ENCODE assay signal across 13 mouse cellular contexts in the genomic region with DNA sequence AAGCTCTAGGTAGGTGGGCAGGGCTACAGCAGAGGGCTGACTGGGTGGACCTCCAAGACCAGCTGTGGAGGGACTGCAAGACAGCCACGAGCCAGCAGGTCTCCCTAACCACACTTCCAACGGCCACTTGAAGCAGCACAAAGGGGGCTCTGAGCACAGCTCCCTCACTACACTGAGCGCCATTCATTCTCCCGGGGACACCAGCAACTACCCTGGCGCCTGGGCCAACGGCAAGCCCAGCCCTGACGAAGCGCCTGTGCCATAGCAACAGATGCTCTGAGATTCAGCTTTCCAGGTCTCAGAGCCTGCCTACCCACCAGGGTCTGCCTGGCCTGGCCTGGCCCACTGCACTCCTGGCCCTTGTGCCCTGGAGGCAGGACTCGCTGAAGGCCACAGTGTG. TPM values are rescaled to one million over a fixed set of nuclear protein-coding genes. Genes with fewer than 3 reads are reported as not detected.
DNase-seq lines count a peak whose midpoint lies in the region; ATAC-seq lines count a peak whose summit lies in the region.
"Had no signal": no experiment of that assay in that cellular context is flagged by ENCODE, and none has a peak within 500 bp of the region (broad histone marks: within the 10 kb centered on the region; RNA-seq: fewer than 3 reads in every experiment).

No protein-coding gene starts in this region.

- no peak for DNase-seq in forebrain, embryonic 14.5 days (ENCODE audit: low spot score)
- DNase-seq in heart, adult 18-20 months = no peak
- DNase-seq: adrenal gland, postnatal 10 days; cerebellum, postnatal 36 days; kidney, adult 8-10 months; liver, embryonic 13.5 days; spleen, adult 18-20 months had no signal

- no peak overlapping the region for H3K9ac ChIP-seq in midbrain, embryonic 13.5 days (replicated peaks)
- no peak overlapping the region for H3K9ac ChIP-seq in midbrain, embryonic 16.5 days (ENCODE audit: low read depth, low read length)
- H3K9ac ChIP-seq in forebrain, embryonic 14.5 days (ENCODE audit: low read length) = no peak overlapping the region; the same call in 1 of the 2 replicates
- no peak overlapping the region for H3K9ac ChIP-seq in hindbrain, embryonic 16.5 days (ENCODE audit: low read depth, low read length)
- H3K9ac ChIP-seq in neural tube, embryonic 14.5 days (replicated peaks; ENCODE audit: low read depth, low read length) = no peak overlapping the region
- H3K9ac ChIP-seq in kidney, embryonic 16.5 days (replicated peaks; ENCODE audit: low read length) = no peak overlapping the region
- H3K9ac ChIP-seq: liver, embryonic 13.5 days had no signal

- no peak overlapping the region for H3K4me2 ChIP-seq in midbrain, embryonic 13.5 days (replicated peaks)
- no peak overlapping the region for H3K4me2 ChIP-seq in midbrain, embryonic 16.5 days (ENCODE audit: low read length)
- no peak overlapping the region for H3K4me2 ChIP-seq in forebrain, embryonic 14.5 days (ENCODE audit: low read length)
- H3K4me2 ChIP-seq in hindbrain, embryonic 16.5 days (ENCODE audit: low read length) = no peak overlapping the region
- H3K4me2 ChIP-seq in neural tube, embryonic 14.5 days (ENCODE audit: low read depth, low read length) = no peak overlapping the region
- H3K4me2 ChIP-seq in kidney, embryonic 16.5 days (replicated peaks; ENCODE audit: low read depth, low read length) = no peak overlapping the region
- H3K4me2 ChIP-seq: liver, embryonic 13.5 days had no signal

- ATAC-seq in midbrain, embryonic 13.5 days = peak; percentile 40; the same call in 1 of the 2 replicates
- no peak for ATAC-seq in midbrain, embryonic 16.5 days
- peak; percentile 51 for ATAC-seq in forebrain, embryonic 14.5 days
- peak; percentile 80 for ATAC-seq in hindbrain, embryonic 16.5 days
- peak; percentile 41; the same call in 1 of the 2 replicates for ATAC-seq in neural tube, embryonic 14.5 days (ENCODE audit: low read depth)
- ATAC-seq in kidney, embryonic 16.5 days (ENCODE audit: low FRiP score, low TSS enrichment) = no peak

- H3K9me3 ChIP-seq in midbrain, embryonic 13.5 days = no peaks in the 10 kb centered on the region
- no peaks in the 10 kb centered on the region for H3K9me3 ChIP-seq in midbrain, embryonic 16.5 days (replicated peaks; ENCODE audit: control insufficient read depth, low read length, poor library complexity, severe bottlenecking)
- H3K9me3 ChIP-seq in forebrain, embryonic 14.5 days (replicated peaks; ENCODE audit: control insufficient read depth, low read length) = no peaks in the 10 kb centered on the region
- no peaks in the 10 kb centered on the region for H3K9me3 ChIP-seq in hindbrain, embryonic 16.5 days (ENCODE audit: control insufficient read depth, low read length)
- H3K9me3 ChIP-seq in neural tube, embryonic 14.5 days (ENCODE audit: control insufficient read depth, low read length) = no peaks in the 10 kb centered on the region
- H3K9me3 ChIP-seq in kidney, embryonic 16.5 days (ENCODE audit: low read length) = 0 out of 2 replicates have a peak, but pooled peaks cover 2% of the 10 kb centered on the region
- H3K9me3 ChIP-seq: G1E; liver, embryonic 13.5 days had no signal

- WGBS in midbrain, embryonic 13.5 days = 38% methylated on average over 9 of the region's 9 CpGs
- 44% methylated on average over 9 of the region's 9 CpGs for WGBS in midbrain, embryonic 16.5 days
- 33% methylated on average over 9 of the region's 9 CpGs for WGBS in forebrain, embryonic 14.5 days
- WGBS in hindbrain, embryonic 16.5 days = 25% methylated on average over 9 of the region's 9 CpGs
- 44% methylated on average over 9 of the region's 9 CpGs for WGBS in neural tube, embryonic 14.5 days
- WGBS in kidney, embryonic 16.5 days = 66% methylated on average over 9 of the region's 9 CpGs

- no peaks in the 10 kb centered on the region for H3K27me3 ChIP-seq in midbrain, embryonic 13.5 days
- H3K27me3 ChIP-seq in midbrain, embryonic 16.5 days (ENCODE audit: control insufficient read depth, insufficient read depth, low read depth, low read length) = no peaks in the 10 kb centered on the region
- H3K27me3 ChIP-seq in forebrain, embryonic 14.5 days (replicated peaks; ENCODE audit: control insufficient read depth, insufficient read depth, low read length) = no peaks in the 10 kb centered on the region
- H3K27me3 ChIP-seq in hindbrain, embryonic 16.5 days (replicated peaks; ENCODE audit: control insufficient read depth, insufficient read depth, low read length) = no peaks in the 10 kb centered on the region
- H3K27me3 ChIP-seq in neural tube, embryonic 14.5 days (ENCODE audit: control insufficient read depth, insufficient read depth, low read length) = no peaks in the 10 kb centered on the region
- no peaks in the 10 kb centered on the region for H3K27me3 ChIP-seq in kidney, embryonic 16.5 days (ENCODE audit: insufficient read depth, low read length)
- H3K27me3 ChIP-seq: liver, embryonic 13.5 days had no signal

- no peak overlapping the region for H3K27ac ChIP-seq in midbrain, embryonic 13.5 days
- no peak overlapping the region for H3K27ac ChIP-seq in midbrain, embryonic 16.5 days (ENCODE audit: low read length)
- no peak overlapping the region for H3K27ac ChIP-seq in forebrain, embryonic 14.5 days (ENCODE audit: low read depth, low read length)
- no peak overlapping the region; the same call in 1 of the 2 replicates for H3K27ac ChIP-seq in hindbrain, embryonic 16.5 days (ENCODE audit: low read depth, low read length)
- no peak overlapping the region for H3K27ac ChIP-seq in neural tube, embryonic 14.5 days (ENCODE audit: low read depth, low read length)
- no peak overlapping the region for H3K27ac ChIP-seq in kidney, embryonic 16.5 days (ENCODE audit: low read length)
- H3K27ac ChIP-seq: liver, embryonic 13.5 days had no signal

- H3K36me3 ChIP-seq in midbrain, embryonic 13.5 days = no peaks in the 10 kb centered on the region
- no peaks in the 10 kb centered on the region for H3K36me3 ChIP-seq in midbrain, embryonic 16.5 days (ENCODE audit: control insufficient read depth, insufficient read depth, low read length)
- H3K36me3 ChIP-seq in forebrain, embryonic 14.5 days (ENCODE audit: control insufficient read depth, insufficient read depth, low read length) = no peaks in the 10 kb centered on the region
- H3K36me3 ChIP-seq in hindbrain, embryonic 16.5 days (ENCODE audit: control insufficient read depth, insufficient read depth, low read length) = no peaks in the 10 kb centered on the region
- H3K36me3 ChIP-seq in neural tube, embryonic 14.5 days (ENCODE audit: control insufficient read depth, insufficient read depth, low read length) = no peaks in the 10 kb centered on the region
- H3K36me3 ChIP-seq in kidney, embryonic 16.5 days (ENCODE audit: insufficient read depth, low read length) = no peaks in the 10 kb centered on the region
- H3K36me3 ChIP-seq: G1E; liver, embryonic 13.5 days had no signal

- H3K4me3 ChIP-seq in midbrain, embryonic 13.5 days (replicated peaks) = no peak overlapping the region
- H3K4me3 ChIP-seq in midbrain, embryonic 16.5 days (ENCODE audit: low read depth, low read length) = no peak overlapping the region
- H3K4me3 ChIP-seq in forebrain, embryonic 14.5 days (ENCODE audit: low read depth, low read length) = no peak overlapping the region
- H3K4me3 ChIP-seq in hindbrain, embryonic 16.5 days (ENCODE audit: low read length) = no peak overlapping the region
- H3K4me3 ChIP-seq in neural tube, embryonic 14.5 days (ENCODE audit: low read depth, low read length) = no peak overlapping the region
- H3K4me3 ChIP-seq in kidney, embryonic 16.5 days (ENCODE audit: low read length) = no peak overlapping the region
- H3K4me3 ChIP-seq: liver, embryonic 13.5 days had no signal

- H3K4me1 ChIP-seq in midbrain, embryonic 13.5 days (replicated peaks) = peaks cover 14% of the 10 kb centered on the region
- peaks cover 6% of the 10 kb centered on the region for H3K4me1 ChIP-seq in midbrain, embryonic 16.5 days (ENCODE audit: control insufficient read depth, insufficient read depth, low read length)
- peaks cover 4% of the 10 kb centered on the region for H3K4me1 ChIP-seq in forebrain, embryonic 14.5 days (ENCODE audit: control insufficient read depth, insufficient read depth, low read length)
- H3K4me1 ChIP-seq in hindbrain, embryonic 16.5 days (ENCODE audit: control insufficient read depth, insufficient read depth, low read depth, low read length) = peaks cover 11% of the 10 kb centered on the region
- H3K4me1 ChIP-seq in neural tube, embryonic 14.5 days (ENCODE audit: control insufficient read depth, insufficient read depth, low read length) = peaks cover 6% of the 10 kb centered on the region
- H3K4me1 ChIP-seq in kidney, embryonic 16.5 days (ENCODE audit: insufficient read depth, low read length) = peaks cover 18% of the 10 kb centered on the region

RNA-seq across cellular contexts. Expression of a gene that starts 2.1 kb away (rescaled TPM):
- 37.8 and 40.7 TPM in 2 replicates for polyA plus RNA-seq in midbrain, embryonic 13.5 days (2015; fragmentation: Nextera tagmentation; extraction: Ambion mirVana)
- 51.1 and 59.3 TPM in 2 replicates for polyA plus RNA-seq in midbrain, embryonic 16.5 days (2015; fragmentation: Nextera tagmentation; extraction: Ambion mirVana)
- 25.8 and 37.4 TPM in 2 replicates for polyA plus RNA-seq in forebrain, embryonic 14.5 days (2014; fragmentation: Nextera tagmentation; extraction: Ambion mirVana)
- 58.5 and 58.6 TPM in 2 replicates for polyA plus RNA-seq in hindbrain, embryonic 16.5 days (2015; fragmentation: Nextera tagmentation; extraction: Ambion mirVana)
- 41.2 and 51.2 TPM in 2 replicates for polyA plus RNA-seq in neural tube, embryonic 14.5 days (2014; fragmentation: Nextera tagmentation; extraction: Ambion mirVana)
- 41.5 and 44.2 TPM in 2 replicates for polyA plus RNA-seq in kidney, embryonic 16.5 days (2015; fragmentation: Nextera tagmentation; extraction: Ambion mirVana)
- 10 to 100 TPM; 23.1 to 30.8 TPM for total RNA-seq in heart, adult 18-20 months (2021)

RNA-seq across cellular contexts. Expression of a gene that starts 5.9 kb away (rescaled TPM):
- polyA plus RNA-seq in midbrain, embryonic 13.5 days (2015; fragmentation: Nextera tagmentation; extraction: Ambion mirVana) = 78.5 and 84.5 TPM in 2 replicates
- 61.3 and 67.3 TPM in 2 replicates for polyA plus RNA-seq in midbrain, embryonic 16.5 days (2015; fragmentation: Nextera tagmentation; extraction: Ambion mirVana)
- polyA plus RNA-seq in forebrain, embryonic 14.5 days (2014; fragmentation: Nextera tagmentation; extraction: Ambion mirVana) = 72.9 and 75.1 TPM in 2 replicates
- polyA plus RNA-seq in hindbrain, embryonic 16.5 days (2015; fragmentation: Nextera tagmentation; extraction: Ambion mirVana) = 63.6 and 69.4 TPM in 2 replicates
- 54.4 and 57.5 TPM in 2 replicates for polyA plus RNA-seq in neural tube, embryonic 14.5 days (2014; fragmentation: Nextera tagmentation; extraction: Ambion mirVana)
- 113 and 115 TPM in 2 replicates for polyA plus RNA-seq in kidney, embryonic 16.5 days (2015; fragmentation: Nextera tagmentation; extraction: Ambion mirVana)
- 10 to 100 TPM; 22.4 to 24.1 TPM for total RNA-seq in heart, adult 18-20 months (2021)

RNA-seq across cellular contexts. Expression of a gene that starts 14.8 kb away (rescaled TPM):
- 16.5 and 16.6 TPM in 2 replicates for polyA plus RNA-seq in midbrain, embryonic 13.5 days (2015; fragmentation: Nextera tagmentation; extraction: Ambion mirVana)
- 21.1 and 23.5 TPM in 2 replicates for polyA plus RNA-seq in midbrain, embryonic 16.5 days (2015; fragmentation: Nextera tagmentation; extraction: Ambion mirVana)
- polyA plus RNA-seq in forebrain, embryonic 14.5 days (2014; fragmentation: Nextera tagmentation; extraction: Ambion mirVana) = 10.9 and 14.3 TPM in 2 replicates
- polyA plus RNA-seq in hindbrain, embryonic 16.5 days (2015; fragmentation: Nextera tagmentation; extraction: Ambion mirVana) = 20.2 and 20.9 TPM in 2 replicates
- 14.6 and 15.3 TPM in 2 replicates for polyA plus RNA-seq in neural tube, embryonic 14.5 days (2014; fragmentation: Nextera tagmentation; extraction: Ambion mirVana)
- polyA plus RNA-seq in kidney, embryonic 16.5 days (2015; fragmentation: Nextera tagmentation; extraction: Ambion mirVana) = 42.3 and 45.1 TPM in 2 replicates
- 1 to 10 TPM; 4.4 to 5.0 TPM for total RNA-seq in heart, adult 18-20 months (2021)

RNA-seq across cellular contexts. Expression of a gene that starts 22.1 kb away (rescaled TPM):
- polyA plus RNA-seq in midbrain, embryonic 13.5 days (2015; fragmentation: Nextera tagmentation; extraction: Ambion mirVana) = 3.9 TPM in 2 replicates
- 3.2 and 3.5 TPM in 2 replicates for polyA plus RNA-seq in midbrain, embryonic 16.5 days (2015; fragmentation: Nextera tagmentation; extraction: Ambion mirVana)
- 3.2 and 3.4 TPM in 2 replicates for polyA plus RNA-seq in forebrain, embryonic 14.5 days (2014; fragmentation: Nextera tagmentation; extraction: Ambion mirVana)
- 2.6 and 3.4 TPM in 2 replicates for polyA plus RNA-seq in hindbrain, embryonic 16.5 days (2015; fragmentation: Nextera tagmentation; extraction: Ambion mirVana)
- polyA plus RNA-seq in neural tube, embryonic 14.5 days (2014; fragmentation: Nextera tagmentation; extraction: Ambion mirVana) = 3.9 TPM in 2 replicates
- 0.16 TPM in 1 of 2 replicates, not detected in the other for polyA plus RNA-seq in kidney, embryonic 16.5 days (2015; fragmentation: Nextera tagmentation; extraction: Ambion mirVana)
- total RNA-seq in heart, adult 18-20 months (2021) = not detected
- total RNA-seq: G1E had no signal
- polyA plus RNA-seq: G1E; liver, embryonic 13.5 days had no signal

RNA-seq across cellular contexts. Expression of a gene that starts 38.3 kb away (rescaled TPM):
- polyA plus RNA-seq in midbrain, embryonic 13.5 days (2015; fragmentation: Nextera tagmentation; extraction: Ambion mirVana) = 48.0 and 52.6 TPM in 2 replicates
- 46.9 and 48.5 TPM in 2 replicates for polyA plus RNA-seq in midbrain, embryonic 16.5 days (2015; fragmentation: Nextera tagmentation; extraction: Ambion mirVana)
- 67.9 and 71.2 TPM in 2 replicates for polyA plus RNA-seq in forebrain, embryonic 14.5 days (2014; fragmentation: Nextera tagmentation; extraction: Ambion mirVana)
- 50.8 and 56.9 TPM in 2 replicates for polyA plus RNA-seq in hindbrain, embryonic 16.5 days (2015; fragmentation: Nextera tagmentation; extraction: Ambion mirVana)
- polyA plus RNA-seq in neural tube, embryonic 14.5 days (2014; fragmentation: Nextera tagmentation; extraction: Ambion mirVana) = 56.0 and 57.6 TPM in 2 replicates
- 79.3 and 82.9 TPM in 2 replicates for polyA plus RNA-seq in kidney, embryonic 16.5 days (2015; fragmentation: Nextera tagmentation; extraction: Ambion mirVana)
- total RNA-seq in heart, adult 18-20 months (2021) = 1 to 10 TPM; 6.7 to 9.4 TPM

Comparison
In these comparisons a context has a peak if more than half of its experiments do, and no peak if none do; other contexts are left out.
1. ATAC-seq: peak in midbrain, embryonic 13.5 days (single experiment), forebrain, embryonic 14.5 days (single experiment), hindbrain, embryonic 16.5 days (single experiment) and neural tube, embryonic 14.5 days (single experiment); none in midbrain, embryonic 16.5 days (single experiment) and kidney, embryonic 16.5 days (single experiment).